Mouse (Mus musculus) cerebellum, adult 9-11 months (tissue): ENCODE measurements around the gene Apopt1.

Experiments used
- DNase-seq: peaks from one replicate; pipeline ENCODE4 v3.0.0; 2022

Gene Apopt1

GRCm38 (mm10) chr12:111752491-111752890, 39.4 kb downstream of the Apopt1 start:
- DNase-seq: no peak

GRCm38 (mm10) chr12:111753347-111753746, 40.3 kb downstream of the Apopt1 start:
- DNase-seq: no peak

- DNase-seq: no peak
These were observed 41.6 kb downstream of the Apopt1 start for GRCm38 (mm10) chr12:111754710-111755109.

DNA sequence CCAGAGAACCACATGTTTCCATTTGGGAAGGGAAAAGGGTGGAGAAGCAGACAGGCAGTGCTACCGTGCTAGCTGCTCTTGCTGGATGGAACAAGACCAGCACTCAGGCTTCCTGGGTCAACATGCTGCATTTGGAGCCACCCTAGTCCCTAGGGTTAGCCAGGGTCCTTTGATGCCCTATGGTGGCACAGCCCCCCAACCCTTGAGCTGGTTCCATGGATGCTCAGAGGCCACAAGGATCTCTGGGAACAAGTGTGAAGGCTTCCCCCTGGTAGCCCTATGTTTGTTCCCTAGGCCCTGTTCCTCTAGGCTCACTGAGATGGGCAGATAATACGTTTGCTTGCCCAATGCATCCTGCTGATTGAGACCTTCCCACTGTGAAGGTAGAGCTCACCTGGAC, 42.2 kb downstream of the Apopt1 start:
- no peak for DNase-seq

GRCm38 (mm10) chr12:111756082-111756697, 43.1 kb downstream of the Apopt1 start:
- no peak for DNase-seq

DNA sequence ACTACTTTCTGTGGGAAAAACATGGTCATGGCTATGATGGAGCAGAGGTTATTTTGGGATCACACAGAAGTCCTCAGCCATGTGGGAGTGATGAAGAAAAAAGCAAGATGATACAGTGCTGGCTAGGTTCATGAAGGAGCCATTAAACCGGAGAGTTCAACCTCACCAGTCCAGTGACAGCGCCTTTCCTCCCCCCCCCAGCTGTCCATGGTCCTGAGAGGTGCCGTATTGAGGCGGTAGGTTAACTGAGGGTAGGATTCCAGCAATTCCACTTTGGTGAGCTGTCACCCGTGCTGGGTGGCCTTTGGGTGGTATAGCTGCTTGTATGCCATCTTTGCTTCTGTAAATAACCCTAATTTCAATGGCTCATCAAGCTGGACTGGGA, 43.6 kb downstream of the Apopt1 start:
- no peak for DNase-seq

DNA sequence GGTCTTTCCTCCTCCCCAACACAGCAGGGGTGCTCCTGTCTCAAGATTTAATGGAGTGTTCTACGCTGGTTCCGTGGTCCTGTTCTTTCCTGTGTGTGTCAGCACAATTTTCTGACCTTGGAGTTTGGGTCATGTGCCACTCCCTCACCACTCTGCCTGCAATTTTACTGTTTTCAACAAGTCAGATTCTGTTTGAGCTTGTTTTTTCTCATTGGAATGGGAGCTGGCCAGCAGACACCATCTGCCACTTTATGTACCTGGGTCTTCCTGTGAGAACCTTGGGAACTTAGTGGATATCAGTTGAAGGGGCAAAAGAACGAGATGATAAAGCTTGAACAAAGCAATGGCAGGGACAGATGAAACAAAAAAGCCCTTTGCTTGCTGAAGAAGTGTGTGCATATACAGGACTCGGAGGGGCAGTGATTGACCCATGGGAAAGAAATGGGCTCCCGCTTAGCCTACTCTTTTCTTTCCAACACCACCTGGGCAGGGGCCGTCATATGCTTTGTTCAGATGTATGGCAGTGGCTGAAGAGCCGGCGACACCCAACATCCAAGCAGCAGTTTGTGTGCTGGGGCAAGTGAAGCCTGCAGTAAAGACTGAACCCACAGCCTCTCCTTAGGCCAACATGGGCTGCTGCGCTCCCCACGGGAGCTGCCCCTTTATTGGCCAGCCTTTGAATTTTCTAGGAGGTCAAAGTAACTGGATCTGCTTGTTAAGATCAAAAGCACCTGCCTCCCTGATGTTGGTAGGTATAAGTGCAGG, 44.7 kb downstream of the Apopt1 start:
- DNase-seq: peak; percentile 61

- DNase-seq: peak; percentile 85
These were observed 45.5 kb downstream of the Apopt1 start, which contains the start of gene Klc1 for GRCm38 (mm10) chr12:111758381-111759175. TSS of gene Klc1 (plus strand) at chr12:111758849.

DNA sequence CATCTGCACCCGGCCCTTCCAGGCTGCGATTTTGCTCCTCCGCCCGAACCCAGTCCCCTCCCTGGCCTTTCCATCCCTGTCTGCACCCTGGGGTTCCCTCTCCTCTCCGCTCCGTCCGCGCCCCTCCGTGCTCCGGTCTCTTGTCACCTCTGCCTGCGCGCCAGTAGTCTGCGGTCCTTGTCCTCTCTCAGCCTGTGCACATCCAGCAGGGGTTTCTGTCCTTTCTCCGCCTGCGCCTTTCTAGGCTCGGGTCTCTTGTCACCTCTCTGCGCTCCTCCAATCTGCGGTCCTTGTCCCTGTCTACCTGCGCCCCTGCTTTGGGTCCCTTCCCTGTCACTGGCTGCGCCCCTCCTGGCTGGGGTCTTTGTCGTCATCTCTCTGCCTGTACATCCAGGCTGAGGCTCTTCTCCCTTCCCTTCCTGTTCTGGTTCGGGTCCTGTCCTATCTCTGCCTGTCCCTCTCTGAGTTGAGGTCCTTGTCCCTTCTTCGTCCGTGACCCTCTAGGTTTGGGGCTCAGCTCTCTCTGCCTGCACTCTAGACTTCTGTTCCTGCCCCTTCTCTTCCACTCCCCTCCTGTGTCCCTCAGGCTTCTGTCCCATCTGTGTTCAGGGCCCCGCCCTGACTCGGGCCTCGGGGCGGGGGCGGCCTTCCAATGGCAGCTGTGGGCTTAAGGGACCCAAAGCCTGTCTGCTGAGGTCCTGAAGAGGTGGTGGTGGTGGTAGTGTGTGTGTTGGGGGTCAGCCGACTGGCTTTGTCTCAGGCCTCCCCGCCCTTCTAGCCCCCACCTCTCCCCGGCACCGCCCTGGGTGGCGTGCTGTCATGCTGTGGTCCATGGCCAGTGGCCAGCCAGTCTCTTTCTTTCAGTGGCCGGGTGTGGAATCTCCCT, 46.4 kb downstream of the Apopt1 start:
- DNase-seq: peak; percentile 79

GRCm38 (mm10) chr12:111760306-111760908, 47.3 kb downstream of the Apopt1 start:
- DNase-seq: no peak

GRCm38 (mm10) chr12:111762620-111763280, 49.7 kb downstream of the Apopt1 start:
- DNase-seq: no peak

DNA sequence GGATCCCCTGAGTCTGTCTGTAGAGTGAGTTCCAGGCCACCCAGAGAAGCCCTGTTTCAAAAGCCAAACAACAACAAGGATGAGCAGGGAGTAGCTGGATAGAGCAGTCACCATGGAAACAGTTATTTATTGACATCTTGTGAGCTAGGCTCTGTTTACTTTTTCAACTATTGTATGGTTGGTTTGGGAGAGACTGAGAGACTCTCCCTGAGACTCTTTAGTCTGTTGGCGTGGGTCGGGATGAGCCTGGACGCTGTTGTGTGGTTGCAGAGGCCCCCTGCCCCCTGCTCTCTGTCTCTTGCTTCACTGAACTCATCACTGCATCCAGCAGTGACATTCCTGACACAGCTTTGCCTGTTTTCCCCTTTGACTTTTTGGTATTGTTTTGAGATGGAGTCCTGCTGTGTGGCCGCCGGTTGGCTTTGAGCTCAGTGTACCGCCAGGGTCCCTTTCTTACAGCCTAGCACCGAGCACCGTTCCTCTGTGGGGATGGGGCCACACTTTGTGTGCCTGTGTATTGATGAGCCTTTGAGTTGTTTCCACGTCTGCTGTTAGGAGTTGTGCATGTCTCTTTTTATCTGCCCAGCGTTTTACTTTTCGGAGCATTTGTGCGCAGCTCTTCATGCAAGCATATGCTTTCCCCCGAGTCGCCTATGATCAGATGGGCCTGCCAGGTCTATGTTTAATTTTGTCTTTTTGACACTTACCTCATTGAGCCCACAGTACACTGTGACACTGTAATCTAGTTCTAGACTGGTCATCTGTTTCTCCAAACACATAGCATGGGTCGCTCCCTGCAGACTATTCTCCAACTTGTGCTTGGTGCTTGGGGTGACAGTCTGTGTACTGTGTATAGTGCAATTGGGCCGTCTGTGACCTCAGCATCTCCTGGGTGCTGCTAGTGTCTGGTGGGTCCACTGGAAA, 53.5 kb downstream of the Apopt1 start:
- DNase-seq: peak; percentile 47

DNA sequence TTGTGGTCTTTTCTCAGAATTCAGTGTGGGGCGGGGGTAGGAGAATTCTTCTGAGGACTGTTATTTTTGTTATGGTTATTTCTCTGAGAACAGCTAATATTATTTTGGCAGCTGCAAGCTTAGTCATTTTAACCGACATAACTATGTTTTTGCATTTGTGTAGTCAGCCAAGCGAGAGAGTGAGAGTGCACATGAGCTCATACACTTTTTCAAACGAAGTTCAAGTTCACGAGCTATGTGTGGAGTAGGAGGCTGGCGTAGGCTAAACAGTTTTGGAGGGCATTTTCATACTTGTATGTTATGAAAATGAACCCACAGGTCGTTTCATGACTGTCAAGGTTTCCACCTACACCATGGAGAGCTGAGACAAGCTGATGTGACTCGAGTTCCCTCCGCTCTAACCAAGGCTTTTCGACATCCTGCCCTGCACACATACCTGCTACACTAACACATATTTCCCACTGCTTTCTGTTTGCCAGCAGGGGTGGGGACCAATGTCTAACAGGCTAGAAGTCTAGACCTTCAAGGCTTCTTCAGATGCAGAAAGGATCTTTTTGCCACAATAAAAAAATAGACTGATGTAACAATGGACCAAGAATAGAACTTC, 55.4 kb downstream of the Apopt1 start:
- DNase-seq: no peak

DNA sequence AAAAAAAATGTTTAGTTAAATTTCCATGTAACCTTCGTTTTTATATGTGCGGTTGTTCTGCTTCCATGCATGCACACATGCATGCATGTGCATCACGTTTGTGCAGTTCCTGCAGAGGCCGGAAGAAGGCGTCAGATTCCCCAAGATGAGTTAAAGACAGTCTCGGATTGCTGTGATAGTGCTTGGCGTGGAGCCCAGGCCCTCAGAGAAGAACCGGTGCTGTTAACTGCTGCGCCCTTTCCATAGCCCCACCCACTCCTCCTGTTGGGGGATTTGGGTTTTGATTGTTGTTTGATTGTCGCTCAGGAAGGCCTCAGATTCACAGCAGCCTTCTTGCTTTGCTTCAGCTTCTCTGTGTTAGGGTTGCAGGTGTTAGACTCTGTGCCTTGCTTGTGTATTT, 56.2 kb downstream of the Apopt1 start:
- peak; percentile 51 for DNase-seq

DNA sequence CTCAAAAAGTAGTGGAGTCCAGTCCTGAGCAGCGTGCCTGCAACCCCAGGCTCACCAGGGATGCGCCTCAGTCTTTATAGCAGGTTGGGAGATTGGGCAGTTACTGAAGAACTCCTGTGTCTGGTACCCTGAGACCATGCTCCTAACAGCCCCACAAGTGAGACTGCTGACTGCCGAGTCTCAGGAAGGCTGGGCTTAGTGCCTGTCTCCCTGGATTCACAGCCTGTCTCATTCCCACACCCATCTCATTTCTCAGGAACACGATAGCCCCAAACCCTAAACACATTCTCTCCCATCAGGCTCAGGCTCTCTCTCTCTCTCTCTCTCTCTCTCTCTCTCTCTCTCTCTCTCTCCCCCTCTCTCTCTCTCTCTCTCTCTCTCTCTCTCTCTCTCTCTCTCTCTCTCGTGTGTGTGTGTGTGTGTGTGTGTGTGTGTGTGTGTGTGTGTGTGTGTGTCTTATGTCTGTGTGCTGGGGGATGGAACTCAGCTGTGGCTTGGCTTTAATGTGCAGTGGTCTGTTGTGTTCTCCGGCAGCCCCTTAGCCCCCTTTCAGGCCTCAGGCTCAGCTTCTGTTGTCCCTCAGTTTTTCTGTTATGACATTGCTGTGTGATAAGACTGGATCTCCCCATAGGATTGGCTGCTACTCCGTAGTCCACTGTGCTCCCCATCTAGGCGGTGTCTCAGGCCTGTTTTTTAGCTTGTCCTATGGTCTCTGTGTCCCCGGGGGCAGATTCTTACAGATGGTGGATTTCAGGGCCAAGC, 56.9 kb downstream of the Apopt1 start:
- DNase-seq: no peak

DNA sequence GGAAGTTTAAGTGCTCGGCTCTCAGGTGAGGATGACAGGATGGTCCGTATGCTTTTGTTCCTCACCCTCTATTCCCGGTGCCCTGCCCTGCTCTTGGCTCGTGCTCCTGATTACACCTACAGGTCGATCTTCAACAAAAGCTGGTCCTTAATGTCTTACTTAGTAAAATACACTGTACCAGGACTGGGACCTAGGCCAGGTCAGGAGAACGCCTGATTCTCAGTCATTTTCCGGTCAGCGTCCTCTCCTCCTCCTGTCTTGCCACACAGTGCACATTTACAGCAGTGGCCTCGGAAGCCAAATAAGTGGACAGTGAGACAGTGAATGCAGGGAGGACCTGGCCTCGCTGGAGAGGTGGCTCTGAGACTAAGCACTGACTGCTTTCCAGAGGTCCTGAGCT, 57.6 kb downstream of the Apopt1 start:
- no peak for DNase-seq

GRCm38 (mm10) chr12:111774156-111774555, 61.1 kb downstream of the Apopt1 start:
- DNase-seq: no peak

- no peak for DNase-seq
These were observed 61.8 kb downstream of the Apopt1 start for GRCm38 (mm10) chr12:111774845-111775244.

- no peak for DNase-seq
These were observed 64.9 kb downstream of the Apopt1 start for GRCm38 (mm10) chr12:111777919-111778318.
